Mouse (Mus musculus) ovary, adult 18-20 months (tissue): Measurements from ENCODE around the gene Olfr658.

ENCODE experiments used
- DNase-seq: peaks from one replicate; pipeline ENCODE4 v3.0.0; 2022; ENCODE audit warnings: low spot score, mixed read lengths

The Olfr658 gene

DNA sequence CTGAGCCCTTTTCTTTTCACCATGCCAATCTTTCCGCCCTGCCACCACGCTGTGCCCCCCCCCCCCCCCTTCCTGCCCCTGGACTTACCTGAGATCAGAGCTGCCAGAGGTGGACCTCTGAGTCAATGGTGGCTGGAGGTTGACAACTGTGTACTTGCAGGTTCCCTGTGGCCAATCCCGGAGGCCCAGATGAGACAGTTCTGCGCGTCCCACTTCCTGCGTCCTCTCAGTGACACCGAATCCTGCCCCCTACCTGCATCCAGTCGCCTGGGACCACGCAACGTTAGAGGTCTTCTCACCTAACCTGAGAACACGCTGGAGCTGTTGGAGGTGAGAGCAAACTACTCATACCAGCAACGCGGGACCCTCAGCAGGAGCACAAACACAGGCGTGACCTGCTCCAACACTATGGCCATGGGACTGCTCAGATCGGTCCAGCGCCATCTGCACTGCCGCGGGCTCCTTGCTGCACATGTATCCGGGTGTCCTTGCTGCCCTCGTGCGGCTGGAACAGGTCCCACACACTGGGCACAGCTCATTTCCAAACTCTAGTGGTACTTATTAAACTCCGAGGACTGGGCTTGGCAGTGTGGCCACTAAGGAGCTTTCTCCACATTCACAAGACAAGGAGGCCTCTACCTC lies at the start of gene Olfr658:
Gene Olfr658 (minus strand): TSS at position 465 of the 642 bp plus-strand sequence.
- no peak for DNase-seq

DNA sequence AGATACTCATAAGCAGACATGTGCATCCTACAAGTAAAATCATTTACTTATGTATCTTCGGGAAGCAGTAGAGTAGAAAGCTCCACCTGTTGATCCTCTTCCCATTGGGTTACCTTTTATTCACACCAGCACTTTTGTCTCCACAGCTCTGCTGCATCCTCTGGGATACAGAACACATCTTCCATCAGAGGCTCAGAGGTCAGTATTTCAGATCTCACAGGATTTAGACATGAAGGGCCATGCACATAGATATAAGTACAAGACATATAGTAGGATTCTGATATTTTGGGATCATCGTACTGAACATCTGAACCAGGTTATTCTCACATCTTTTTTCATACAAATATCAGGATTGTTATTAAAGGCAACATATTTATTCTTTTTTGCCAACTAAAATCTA lies 39.1 kb upstream of the Olfr658 start, which contains the start of gene Olfr661:
Gene Olfr661 (plus strand): TSS at position 301 of the 400 bp plus-strand sequence.
- no peak for DNase-seq

DNA sequence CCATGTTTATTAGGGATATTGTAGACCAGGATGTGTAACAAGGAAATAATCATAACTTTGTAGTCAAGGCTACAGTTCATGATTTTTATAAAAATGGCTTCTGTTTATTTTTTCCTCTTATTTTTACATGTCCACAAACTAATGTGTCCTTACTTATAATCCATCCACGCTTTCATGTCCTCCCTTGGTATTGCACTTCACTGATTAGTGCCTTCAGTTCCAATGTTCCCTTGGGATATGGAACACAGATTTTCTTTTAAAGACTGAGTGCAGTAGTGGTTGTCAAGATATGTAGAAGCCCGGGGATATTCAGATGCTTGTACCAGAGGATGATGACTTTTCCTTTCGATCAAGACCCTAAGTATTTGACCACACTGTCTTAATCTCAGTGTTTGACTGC lies 19.3 kb upstream of the Olfr658 start, which contains the start of gene Olfr659:
Gene Olfr659 (plus strand): TSS at position 301 of the 400 bp plus-strand sequence.
- no peak for DNase-seq

DNA sequence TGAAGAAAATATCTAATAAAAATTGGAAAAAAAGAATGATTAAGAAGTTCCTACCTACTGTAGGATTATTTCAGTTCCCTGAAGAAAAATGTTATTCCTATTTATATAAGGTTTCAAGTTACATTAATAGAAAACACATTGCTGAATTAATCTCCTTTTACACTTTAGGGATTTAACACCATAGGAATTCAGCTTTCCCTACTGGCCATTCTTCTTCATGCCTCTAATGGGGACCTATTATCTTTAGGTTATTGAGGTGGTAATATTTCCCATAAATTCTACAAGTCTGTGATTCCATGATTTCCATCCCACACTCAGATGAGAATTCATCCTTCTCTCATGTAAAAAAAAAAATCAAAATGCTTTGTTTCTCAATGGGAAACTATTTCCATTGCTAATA lies 22.6 kb downstream of the Olfr658 start, which contains the start of gene Olfr657:
Gene Olfr657 (plus strand): TSS at position 301 of the 400 bp plus-strand sequence.
- no peak for DNase-seq

DNA sequence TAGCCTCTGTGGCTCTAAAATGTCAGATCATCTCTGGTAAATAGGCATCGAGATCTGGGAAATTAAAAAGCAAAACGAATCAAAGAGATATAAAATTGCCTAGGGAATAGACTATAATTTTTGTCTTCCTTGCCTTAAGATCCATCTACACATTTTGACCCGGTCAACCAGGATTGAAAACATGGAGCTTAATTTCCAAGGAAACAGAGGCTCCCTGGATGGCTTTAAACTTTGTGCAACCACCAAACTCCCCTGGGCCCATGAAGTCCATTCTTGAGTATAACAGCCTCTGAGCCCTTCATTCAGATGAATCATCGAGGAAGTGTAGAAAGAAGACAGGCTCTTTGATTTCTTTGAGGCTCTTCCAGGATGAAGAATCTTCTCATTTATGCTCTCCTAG lies 33.5 kb downstream of the Olfr658 start, which contains the start of gene Olfr656:
Gene Olfr656 (plus strand): TSS at position 301 of the 400 bp plus-strand sequence.
- no peak for DNase-seq

DNA sequence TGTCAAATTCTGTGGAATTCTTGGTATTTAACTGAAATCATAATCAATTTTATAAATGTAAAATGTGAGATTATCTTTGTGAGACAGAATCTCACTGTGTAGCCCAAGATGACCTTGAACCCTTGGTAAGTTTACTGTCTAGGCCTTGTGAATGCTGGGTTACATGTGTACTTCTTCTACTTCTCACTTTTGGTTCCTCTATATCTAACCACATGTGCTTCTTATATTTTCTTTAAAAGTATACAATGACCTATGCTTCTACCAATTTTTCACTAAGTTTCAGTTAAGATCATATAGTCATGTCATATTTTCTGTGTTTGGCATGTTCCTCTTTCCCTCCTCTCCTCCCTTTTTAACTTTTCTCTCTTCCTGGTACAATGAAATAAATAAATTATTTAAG lies 42.4 kb downstream of the Olfr658 start:
- no peak for DNase-seq

DNA sequence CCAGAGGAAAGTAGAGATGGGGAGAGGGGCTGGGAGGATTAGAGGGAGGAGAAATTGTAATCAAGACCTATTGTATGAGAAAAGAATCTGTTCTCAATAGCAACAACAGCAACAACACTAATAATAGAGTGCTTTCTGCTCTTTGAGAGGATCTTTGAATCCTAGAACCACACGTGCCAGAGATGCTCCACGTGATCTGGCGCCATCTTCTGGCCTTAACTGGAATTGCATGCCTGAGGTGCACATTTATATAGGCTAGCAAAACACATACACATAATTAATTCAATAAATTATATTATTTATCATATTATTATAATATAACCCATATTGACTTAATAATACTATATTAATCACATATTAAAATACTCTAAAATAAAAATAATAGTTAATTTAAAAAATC lies 43.9 kb downstream of the Olfr658 start:
- DNase-seq, result no peak

DNA sequence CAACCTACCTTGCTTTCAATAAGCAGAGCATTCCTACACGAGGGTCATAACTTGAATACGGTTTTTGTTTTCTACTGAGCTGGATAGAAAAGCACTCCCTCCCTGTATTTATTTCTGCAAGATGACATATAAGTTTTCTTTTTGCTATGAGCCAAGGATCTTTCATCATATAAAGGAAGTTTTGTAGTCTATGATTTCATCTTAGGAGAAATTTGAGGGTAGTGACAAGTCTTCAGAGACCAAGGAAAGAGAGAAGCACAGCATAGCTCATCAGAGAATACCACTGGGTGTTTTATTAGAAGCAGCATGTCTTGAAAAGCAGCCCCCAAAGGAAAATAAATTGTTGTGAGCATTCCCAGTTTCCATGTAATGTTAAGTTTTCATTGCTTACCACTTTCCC lies 45.4 kb downstream of the Olfr658 start, which contains the start of gene Olfr655:
Gene Olfr655 (minus strand): TSS at position 101 of the 400 bp plus-strand sequence.
- DNase-seq, result no peak
